Mouse (Mus musculus) neural tube, embryonic 15.5 days (tissue): ENCODE measurements around the gene Toe1. TPM values are rescaled to one million over a fixed set of nuclear protein-coding genes. Genes with fewer than 3 reads are reported as not detected.

ENCODE experiments used
- ATAC-seq: fragments of 200-750 bp; cut with Nextera tagmentation; 2 replicates; pipeline ENCODE4 v1.8.0; 2017; ENCODE audit warnings: mild to moderate bottlenecking, moderate TSS enrichment, moderate library complexity; ENCODE audit not compliant: low FRiP score
- H3K27ac ChIP-seq: fragments of 300-500 bp; sonication (generic); replicated peaks from 2 replicates; pipeline ENCODE4 v1.5.1; 2015; ENCODE audit warnings: mild to moderate bottlenecking, inconsistent platforms
- H3K27me3 ChIP-seq: fragments of 300-500 bp; sonication (generic); replicated peaks from 2 replicates; pipeline ENCODE4 v1.6.1; 2015; ENCODE audit warnings: inconsistent platforms
- H3K36me3 ChIP-seq: fragments of 300-500 bp; sonication (generic); 2 replicates; pipeline ENCODE4 v1.6.1; 2015; ENCODE audit warnings: inconsistent platforms
- H3K4me1 ChIP-seq: fragments of 300-500 bp; sonication (generic); 2 replicates; pipeline ENCODE4 v1.6.1; 2015; ENCODE audit warnings: inconsistent platforms
- H3K4me2 ChIP-seq: fragments of 300-500 bp; sonication (generic); 2 replicates; pipeline ENCODE4 v1.6.1; 2015; ENCODE audit warnings: inconsistent platforms, mild to moderate bottlenecking, moderate library complexity
- H3K4me3 ChIP-seq: fragments of 300-500 bp; sonication (generic); replicated peaks from 2 replicates; pipeline ENCODE4 v1.5.1; 2015; ENCODE audit warnings: mild to moderate bottlenecking, inconsistent platforms
- H3K9ac ChIP-seq: fragments of 300-500 bp; sonication (generic); replicated peaks from 2 replicates; pipeline ENCODE4 v1.6.1; 2015; ENCODE audit warnings: mild to moderate bottlenecking, inconsistent platforms
- H3K9me3 ChIP-seq: fragments of 300-500 bp; sonication (generic); replicated peaks from 2 replicates; pipeline ENCODE4 v1.6.1; 2016; ENCODE audit warnings: inconsistent platforms
- WGBS: fragments of 180-500 bp; shearing (Covaris S2); methylation state at CpG from one replicate; pipeline ENCODE4 v1.1.7; 2015; ENCODE audit warnings: mixed read lengths; 5-methylcytosine and 5-hydroxymethylcytosine counted together
- polyA plus RNA-seq: library from polyadenylated mRNA; unstranded; fragments of >200 nt; fragmentation: Nextera tagmentation; extraction: Ambion mirVana; gene quantifications from 2 replicates; pipeline ENCODE4 v1.2.1, GENCODE M21; 2015

The Toe1 gene
- polyA plus RNA-seq, 1 experiment from 2014 or later: 27.2 TPM

GRCm38 (mm10) chr4:116749750-116750149 is 57.7 kb downstream of the Toe1 start:
- H3K27me3 ChIP-seq: no peaks in the 10 kb centered on the region
- WGBS: 84% methylated on average over 2 of the region's 2 CpGs
- no peak for ATAC-seq

More at GRCm38 (mm10) chr4:116749750-116750149, 57.7 kb downstream of the Toe1 start:
- H3K4me2 ChIP-seq: no peak overlapping the region
- no peaks in the 10 kb centered on the region for H3K36me3 ChIP-seq
- no peak overlapping the region for H3K27ac ChIP-seq
- H3K4me1 ChIP-seq: no peaks in the 10 kb centered on the region
- H3K9ac ChIP-seq: no peak overlapping the region
- H3K9me3 ChIP-seq: no peaks in the 10 kb centered on the region
- H3K4me3 ChIP-seq: no peak overlapping the region

Other genes starting within 250 kb of the Toe1 start
- 12.0 and 17.6 TPM in 2 replicates for gene Gpbp1l1, start 250.0 kb downstream of the Toe1 start, polyA plus RNA-seq
- gene Ccdc17, start 211.0 kb downstream of the Toe1 start, polyA plus RNA-seq: 3.0 and 4.5 TPM in 2 replicates
- gene Nasp, start 179.7 kb downstream of the Toe1 start, polyA plus RNA-seq: 79.3 and 93.1 TPM in 2 replicates
- 717 and 746 TPM in 2 replicates for gene Akr1a1, start 156.0 kb downstream of the Toe1 start, polyA plus RNA-seq
- gene Prdx1, start 122.1 kb downstream of the Toe1 start, polyA plus RNA-seq: 443 and 606 TPM in 2 replicates
- gene Mmachc, start 99.2 kb downstream of the Toe1 start, polyA plus RNA-seq: 20.0 and 22.7 TPM in 2 replicates
- gene Ccdc163, start 99.1 kb downstream of the Toe1 start, polyA plus RNA-seq: 9.7 and 11.3 TPM in 2 replicates
- gene Tesk2, start 86.7 kb downstream of the Toe1 start, polyA plus RNA-seq: 3.0 and 3.3 TPM in 2 replicates
- gene Mutyh, start 83 bp upstream of the Toe1 start, polyA plus RNA-seq: 5.6 and 7.5 TPM in 2 replicates
- gene Hpdl, start 14.1 kb upstream of the Toe1 start, polyA plus RNA-seq: 1.4 and 1.8 TPM in 2 replicates
- gene Zswim5, start 69.7 kb upstream of the Toe1 start, polyA plus RNA-seq: 4.2 and 4.4 TPM in 2 replicates
- gene Urod, start 186.8 kb upstream of the Toe1 start, polyA plus RNA-seq: 57.2 and 62.7 TPM in 2 replicates
- gene Hectd3, start 187.7 kb upstream of the Toe1 start, polyA plus RNA-seq: 22.4 and 24.9 TPM in 2 replicates
- gene Eif2b3, start 211.8 kb upstream of the Toe1 start, polyA plus RNA-seq: 46.1 and 49.1 TPM in 2 replicates